Mouse (Mus musculus): Measurements from ENCODE around the gene Alpk1. TPM values are rescaled to one million over a fixed set of nuclear protein-coding genes. Genes with fewer than 3 reads are reported as not detected.

Alpk1 gene
- polyA plus RNA-seq, 1 experiment from 2014 or later: 1.3 TPM

GRCm38 (mm10) chr3:127625296-127625695 lies 155.0 kb downstream of the Alpk1 start:
- H3K4me2 ChIP-seq (ENCODE audit: low read depth, low read length, severe bottlenecking): peak overlapping the region; percentile 43
- H3K27ac ChIP-seq (ENCODE audit: low read depth, low read length): peak overlapping the region; percentile 44
- peaks cover 38% of the 10 kb centered on the region for H3K27me3 ChIP-seq (ENCODE audit: control insufficient read depth, insufficient read depth, low read length)
- H3K9ac ChIP-seq (ENCODE audit: low read length): no peak overlapping the region
- DNase-seq (ENCODE audit: low spot score) (peak; percentile 98), ATAC-seq (replicated peaks; ENCODE audit: low FRiP score) (peak; percentile 89)
- H3K9me3 ChIP-seq (ENCODE audit: control insufficient read depth, low read length): no peaks in the 10 kb centered on the region
- WGBS: under 1% methylated on average over 36 of the region's 36 CpGs
- H3K4me1 ChIP-seq (replicated peaks; ENCODE audit: control insufficient read depth, insufficient read depth, low read length): peaks cover 27% of the 10 kb centered on the region
- no peaks in the 10 kb centered on the region for H3K36me3 ChIP-seq (ENCODE audit: control insufficient read depth, insufficient read depth, low read length)
- peak overlapping the region; percentile 19 for H3K4me3 ChIP-seq (ENCODE audit: low read depth, low read length)

Other genes with a start within 250 kb of the Alpk1 start
- gene Larp7, start 227.2 kb downstream of the Alpk1 start, polyA plus RNA-seq (2014; fragmentation: Nextera tagmentation; extraction: Ambion mirVana): 74.3 and 87.0 TPM in 2 replicates
- gene Zgrf1, start 227.0 kb downstream of the Alpk1 start, polyA plus RNA-seq (2014; fragmentation: Nextera tagmentation; extraction: Ambion mirVana): 17.8 and 21.2 TPM in 2 replicates
- gene Neurog2, start 147.4 kb downstream of the Alpk1 start, polyA plus RNA-seq (2014; fragmentation: Nextera tagmentation; extraction: Ambion mirVana): 88.6 and 94.4 TPM in 2 replicates
- 2.9 and 3.2 TPM in 2 replicates for gene Tifa, start 9.3 kb upstream of the Alpk1 start, polyA plus RNA-seq (2014; fragmentation: Nextera tagmentation; extraction: Ambion mirVana)
- 82.8 and 86.8 TPM in 2 replicates for gene Ap1ar, start 57.0 kb upstream of the Alpk1 start, polyA plus RNA-seq (2014; fragmentation: Nextera tagmentation; extraction: Ambion mirVana)
- gene Fam241a, start 115.8 kb upstream of the Alpk1 start, polyA plus RNA-seq (2014; fragmentation: Nextera tagmentation; extraction: Ambion mirVana): 4.6 and 5.5 TPM in 2 replicates